ENCODE assay signal across 17 mouse cellular contexts in genomic region chr2:77245806-77246205, GRCm38 (mm10). TPM values are rescaled to one million over a fixed set of nuclear protein-coding genes. Genes with fewer than 3 reads are reported as not detected.
DNase-seq lines count a peak whose midpoint lies in the region; ATAC-seq and TF ChIP-seq lines count a peak whose summit lies in the region.
"Had no signal": no experiment of that assay in that cellular context is flagged by ENCODE, and none has a peak within 500 bp of the region (broad histone marks: within the 10 kb centered on the region; RNA-seq: fewer than 3 reads in every experiment).

No protein-coding gene starts in this region.

- H3K9me3 ChIP-seq in kidney, postnatal 0 days (replicated peaks; ENCODE audit: low read length) = no peaks in the 10 kb centered on the region
- H3K9me3 ChIP-seq in limb, embryonic 14.5 days (ENCODE audit: control insufficient read depth, low read length) = no peaks in the 10 kb centered on the region
- H3K9me3 ChIP-seq: embryonic facial prominence, embryonic 13.5 days; heart, embryonic 13.5 days had no signal

- no peaks in the 10 kb centered on the region for H3K27me3 ChIP-seq in kidney, postnatal 0 days (ENCODE audit: insufficient read depth, low read length)
- H3K27me3 ChIP-seq in limb, embryonic 14.5 days (ENCODE audit: control insufficient read depth, insufficient read depth, low read length) = no peaks in the 10 kb centered on the region
- H3K27me3 ChIP-seq: embryonic facial prominence, embryonic 13.5 days; heart, embryonic 13.5 days had no signal

- no peak overlapping the region; the same call in 1 of the 2 replicates for H3K4me2 ChIP-seq in kidney, postnatal 0 days (ENCODE audit: low read length)
- no peak overlapping the region for H3K4me2 ChIP-seq in limb, embryonic 14.5 days (replicated peaks; ENCODE audit: low read depth, low read length, severe bottlenecking)
- H3K4me2 ChIP-seq: embryonic facial prominence, embryonic 13.5 days; heart, embryonic 13.5 days; liver, embryonic 11.5 days had no signal

- H3K4me1 ChIP-seq in kidney, postnatal 0 days (replicated peaks; ENCODE audit: insufficient read depth, low read length) = peaks cover 29% of the 10 kb centered on the region
- H3K4me1 ChIP-seq in limb, embryonic 14.5 days (ENCODE audit: control insufficient read depth, insufficient read depth, low read length) = peaks cover 17% of the 10 kb centered on the region

- no peak for TF ChIP-seq POLR2A in limb, embryonic 14.5 days (IDR thresholded peaks at IDR 0.05; ENCODE audit: borderline replicate concordance, extremely low read depth, insufficient read depth, insufficient read length)

- no peak for TF ChIP-seq CTCF in kidney, postnatal 0 days (IDR thresholded peaks at IDR 0.05; ENCODE audit: low read depth)

- H3K36me3 ChIP-seq in kidney, postnatal 0 days (ENCODE audit: insufficient read depth, low read length) = peaks cover 3% of the 10 kb centered on the region
- H3K36me3 ChIP-seq in limb, embryonic 14.5 days (ENCODE audit: control insufficient read depth, insufficient read depth, low read length) = peaks cover 21% of the 10 kb centered on the region

- no peak for ATAC-seq in kidney, postnatal 0 days (replicated peaks; ENCODE audit: low FRiP score, low read depth)
- 0 out of 2 replicates have a peak, but pooled peaks have one; percentile 12 for ATAC-seq in limb, embryonic 14.5 days (ENCODE audit: low FRiP score, low read depth)
- ATAC-seq: forebrain, embryonic 16.5 days had no signal

- 35% methylated on average over 3 of the region's 3 CpGs for WGBS in kidney, postnatal 0 days
- WGBS in limb, embryonic 14.5 days = 34% methylated on average over 3 of the region's 3 CpGs

- peak overlapping the region; percentile 84 for H3K27ac ChIP-seq in kidney, postnatal 0 days
- H3K27ac ChIP-seq in limb, embryonic 14.5 days (replicated peaks; ENCODE audit: low read depth, low read length) = no peak overlapping the region
- H3K27ac ChIP-seq: embryonic facial prominence, embryonic 13.5 days; heart, embryonic 13.5 days; macrophage had no signal

- no peak overlapping the region for H3K4me3 ChIP-seq in kidney, postnatal 0 days (replicated peaks; ENCODE audit: low read depth, low read length)
- H3K4me3 ChIP-seq in limb, embryonic 14.5 days (replicated peaks; ENCODE audit: low read length) = no peak overlapping the region
- H3K4me3 ChIP-seq: embryonic facial prominence, embryonic 13.5 days; heart, embryonic 13.5 days had no signal

- H3K9ac ChIP-seq in kidney, postnatal 0 days (ENCODE audit: low read depth, low read length) = no peak overlapping the region
- H3K9ac ChIP-seq in limb, embryonic 14.5 days (ENCODE audit: low read depth, low read length, severe bottlenecking) = no peak overlapping the region
- H3K9ac ChIP-seq: embryonic facial prominence, embryonic 13.5 days; heart, embryonic 13.5 days had no signal

- DNase-seq in gastrocnemius, adult 18-20 months (ENCODE audit: low spot score) = peak; percentile 59
- no peak for DNase-seq in gastrocnemius, postnatal 4 days (ENCODE audit: low spot score in 2 of 2)
- no peak for DNase-seq in kidney, postnatal 0 days (ENCODE audit: low spot score)
- no peak for DNase-seq in kidney, adult 11 months
- peak; percentile 25 for DNase-seq in gastrocnemius, postnatal 10 days
- DNase-seq in limb, embryonic 14.5 days (ENCODE audit: low spot score) = no peak
- DNase-seq in cerebellum, adult 11-12 months = no peak
- no peak for DNase-seq in yolk sac, embryonic 10.5 days (ENCODE audit: low spot score)
- DNase-seq: cerebellum, adult 9-10 months; kidney, adult 18-20 months; layer of hippocampus, postnatal 36 days; spleen, adult 18-20 months had no signal

RNA-seq across cellular contexts. Expression of gene Sestd1, which starts 34.6 kb away (rescaled TPM):
- 1 to 10 TPM; 7.9 to 9.7 TPM for total RNA-seq in gastrocnemius, adult 18-20 months (2021)
- 10 to 100 TPM; 25.3 to 30.0 TPM for total RNA-seq in gastrocnemius, postnatal 4 days (2021)
- 36.8 and 39.4 TPM in 2 replicates for polyA plus RNA-seq in kidney, postnatal 0 days (2015; fragmentation: Nextera tagmentation; extraction: Ambion mirVana)
- total RNA-seq in gastrocnemius, postnatal 10 days (2021) = 10 to 100 TPM; 15.5 to 17.5 TPM
- 25.1 and 25.4 TPM in 2 replicates for polyA plus RNA-seq in limb, embryonic 14.5 days (2012; rRNA removed)
- polyA plus RNA-seq in limb, embryonic 14.5 days (2014; fragmentation: Nextera tagmentation; extraction: Ambion mirVana) = 23.8 and 26.5 TPM in 2 replicates

Comparison
In these comparisons a context has a peak if more than half of its experiments do, and no peak if none do; other contexts are left out.
1. DNase-seq: peak in gastrocnemius, adult 18-20 months (single experiment) and gastrocnemius, postnatal 10 days (single experiment); none in gastrocnemius, postnatal 4 days (0 of 2), kidney, postnatal 0 days (single experiment), kidney, adult 11 months (single experiment), limb, embryonic 14.5 days (single experiment), cerebellum, adult 11-12 months (single experiment) and yolk sac, embryonic 10.5 days (single experiment).